Mouse (Mus musculus) lung, postnatal 0 days (tissue): ENCODE results near the gene Eefsec. TPM values are rescaled to one million over a fixed set of nuclear protein-coding genes. Genes with fewer than 3 reads are reported as not detected.
A peak's percentile ranks its signal among the peaks of the same experiment; 100 is the strongest.

Experiments
- ATAC-seq: fragments of 200-750 bp; cut with Nextera tagmentation; 2 replicates; pipeline ENCODE4 v1.8.0; 2017; ENCODE audit warnings: moderate library complexity
- DNase-seq: peaks from one replicate; pipeline ENCODE4 v3.0.0-alpha.2; 2016; ENCODE audit warnings: low spot score
- H3K27ac ChIP-seq: fragments of 300-500 bp; sonication (generic); 2 replicates; pipeline ENCODE4 v1.5.1; 2014; ENCODE audit warnings: antibody characterized with exemption, mild to moderate bottlenecking, low read length, mixed read lengths
- H3K27me3 ChIP-seq: fragments of 300-500 bp; sonication (generic); replicated peaks from 2 replicates; pipeline ENCODE4 v1.6.1; 2014; ENCODE audit warnings: low read length, mixed read lengths; ENCODE audit not compliant: insufficient read depth
- H3K36me3 ChIP-seq: fragments of 300-500 bp; sonication (generic); 2 replicates; pipeline ENCODE4 v1.6.1; 2014; ENCODE audit warnings: low read length, mixed read lengths; ENCODE audit not compliant: insufficient read depth
- H3K4me1 ChIP-seq: fragments of 300-500 bp; sonication (generic); 2 replicates; pipeline ENCODE4 v1.6.1; 2014; ENCODE audit warnings: antibody characterized with exemption, low read depth, low read length, mixed read lengths; ENCODE audit not compliant: insufficient read depth
- H3K4me2 ChIP-seq: fragments of 300-500 bp; sonication (generic); replicated peaks from 2 replicates; pipeline ENCODE4 v1.6.1; 2014; ENCODE audit warnings: low read depth, mild to moderate bottlenecking, low read length, moderate library complexity, mixed read lengths
- H3K4me3 ChIP-seq: fragments of 300-500 bp; sonication (generic); 2 replicates; pipeline ENCODE4 v1.5.1; 2014; ENCODE audit warnings: low read depth, low read length
- H3K9ac ChIP-seq: fragments of 300-500 bp; sonication (generic); replicated peaks from 2 replicates; pipeline ENCODE4 v1.6.1; 2014; ENCODE audit warnings: low read depth, mild to moderate bottlenecking
- H3K9me3 ChIP-seq: fragments of 300-500 bp; sonication (generic); 2 replicates; pipeline ENCODE4 v1.6.1; 2016; ENCODE audit warnings: low read length, mixed read lengths
- CTCF ChIP-seq: IDR thresholded peaks from 2 replicates; pipeline ENCODE4 v1.5.1; 2016; ENCODE audit warnings: antibody characterized with exemption, mild to moderate bottlenecking
- EP300 ChIP-seq: IDR thresholded peaks from 2 replicates; pipeline ENCODE4 v1.6.1; 2016; ENCODE audit warnings: antibody characterized with exemption, mild to moderate bottlenecking, control low read depth
- WGBS: fragments of 180-500 bp; shearing (Covaris S2); extraction: QIAGEN DNeasy Blood & Tissue Kit; methylation state at CpG from one replicate; pipeline ENCODE4 v1.1.7; 2014; 5-methylcytosine and 5-hydroxymethylcytosine counted together
- polyA plus RNA-seq: library from polyadenylated mRNA; unstranded; fragments of >200 nt; fragmentation: Nextera tagmentation; extraction: Ambion mirVana; gene quantifications from 2 replicates; pipeline ENCODE4 v1.2.1, GENCODE M21; 2015

Eefsec gene
- polyA plus RNA-seq, 1 experiment from 2014 or later: 21.0 TPM

GRCm38 (mm10) chr6:88397985-88398384 lies 48.4 kb downstream of the Eefsec start:
- no peak overlapping the region for H3K4me2 ChIP-seq
- H3K4me1 ChIP-seq: no peaks in the 10 kb centered on the region
- 68% methylated on average over 2 of the region's 2 CpGs for WGBS
- no peak overlapping the region for H3K27ac ChIP-seq
- no peak overlapping the region for H3K4me3 ChIP-seq
- no peak for DNase-seq
- H3K36me3 ChIP-seq: no peaks in the 10 kb centered on the region
- no peak overlapping the region for H3K9ac ChIP-seq
- TF ChIP-seq EP300 (no peak), CTCF (peak; percentile 40)
- ATAC-seq: no peak
- no peaks in the 10 kb centered on the region for H3K9me3 ChIP-seq
- H3K27me3 ChIP-seq: no peaks in the 10 kb centered on the region

- DNase-seq: peak; percentile 65
- peak; percentile 73 for ATAC-seq
- TF ChIP-seq EP300 (no peak), CTCF (no peak)
- no peak overlapping the region for H3K9ac ChIP-seq
- no peak overlapping the region for H3K4me3 ChIP-seq
- H3K4me2 ChIP-seq: no peak overlapping the region
- H3K27ac ChIP-seq: no peak overlapping the region
- 53% methylated on average over 5 of the region's 5 CpGs for WGBS
- H3K27me3 ChIP-seq: no peaks in the 10 kb centered on the region
- no peaks in the 10 kb centered on the region for H3K36me3 ChIP-seq
- H3K4me1 ChIP-seq: no peaks in the 10 kb centered on the region
- H3K9me3 ChIP-seq: no peaks in the 10 kb centered on the region
These were observed 57.4 kb downstream of the Eefsec start for GRCm38 (mm10) chr6:88388946-88389345.

- DNase-seq: peak; percentile 34
- TF ChIP-seq CTCF: no peak
- no peak for TF ChIP-seq EP300
- ATAC-seq: peak; percentile 21
- H3K36me3 ChIP-seq: no peaks in the 10 kb centered on the region
- H3K27ac ChIP-seq: no peak overlapping the region
- no peaks in the 10 kb centered on the region for H3K9me3 ChIP-seq
- no peak overlapping the region for H3K4me2 ChIP-seq
- no peaks in the 10 kb centered on the region for H3K4me1 ChIP-seq
- no peak overlapping the region for H3K4me3 ChIP-seq
- H3K27me3 ChIP-seq: no peaks in the 10 kb centered on the region
- 61% methylated on average over 8 of the region's 8 CpGs for WGBS
- no peak overlapping the region for H3K9ac ChIP-seq
These were observed 58.3 kb downstream of the Eefsec start for GRCm38 (mm10) chr6:88387836-88388724.

GRCm38 (mm10) chr6:88384420-88385053 lies 61.8 kb downstream of the Eefsec start:
- Histone ChIP-seq H3K4me2 (no peak overlapping the region), H3K4me1 (peaks cover 3% of the 10 kb centered on the region; the same call in 1 of the 2 replicates), H3K27me3 (no peaks in the 10 kb centered on the region), H3K27ac (no peak overlapping the region), H3K4me3 (no peak overlapping the region), H3K9me3 (no peaks in the 10 kb centered on the region), H3K36me3 (no peaks in the 10 kb centered on the region), H3K9ac (no peak overlapping the region)
- WGBS: 66% methylated on average over 8 of the region's 8 CpGs
- ATAC-seq (no peak), DNase-seq (no peak)
- TF ChIP-seq EP300 (no peak), CTCF (no peak)

GRCm38 (mm10) chr6:88383734-88384133 lies 62.6 kb downstream of the Eefsec start:
- Histone ChIP-seq H3K9me3 (no peaks in the 10 kb centered on the region), H3K36me3 (no peaks in the 10 kb centered on the region), H3K4me1 (peaks cover 5% of the 10 kb centered on the region; the same call in 1 of the 2 replicates), H3K27me3 (no peaks in the 10 kb centered on the region), H3K9ac (no peak overlapping the region), H3K4me3 (no peak overlapping the region), H3K4me2 (no peak overlapping the region), H3K27ac (no peak overlapping the region)
- DNase-seq (no peak), ATAC-seq (no peak)
- TF ChIP-seq EP300 (no peak), CTCF (no peak)

- Histone ChIP-seq H3K27ac (no peak overlapping the region), H3K36me3 (no peaks in the 10 kb centered on the region), H3K27me3 (no peaks in the 10 kb centered on the region), H3K9me3 (no peaks in the 10 kb centered on the region), H3K9ac (no peak overlapping the region), H3K4me1 (peaks cover 5% of the 10 kb centered on the region; the same call in 1 of the 2 replicates), H3K4me3 (no peak overlapping the region), H3K4me2 (no peak overlapping the region)
- ATAC-seq (no peak), DNase-seq (peak; percentile 20)
- TF ChIP-seq CTCF (no peak), EP300 (no peak)
- 14% methylated on average over 3 of the region's 3 CpGs for WGBS
These were observed 66.6 kb downstream of the Eefsec start for GRCm38 (mm10) chr6:88379756-88380155.
